ENCODE assay signal across 14 mouse cellular contexts in genomic region chr11:113339770-113340169, GRCm38 (mm10).
DNase-seq lines count a peak whose midpoint lies in the region; TF ChIP-seq lines count a peak whose summit lies in the region.
"Had no signal": no experiment of that assay in that cellular context is flagged by ENCODE, and none has a peak within 500 bp of the region (broad histone marks: within the 10 kb centered on the region; RNA-seq: fewer than 3 reads in every experiment).

No protein-coding gene starts in this region.

- no peaks in the 10 kb centered on the region for H3K4me1 ChIP-seq in cerebellum, adult 2 months (ENCODE audit: control insufficient read depth, insufficient read depth, low read length)

- intact Hi-C loops in gastrocnemius, adult 2 months (cut with DNase I) = loop anchor here (5.0 kb wide), 1 partner anchor 1418 kb away; no protein-coding TSS in a partner anchor

- peak; percentile 75 for DNase-seq in A20 (ENCODE audit: low read depth, low spot score)
- peak; percentile 34 for DNase-seq in CD4-positive helper T cell, adult 2 months (ENCODE audit: low read depth, low spot score)
- peak; percentile 18 to 35 for DNase-seq in frontal cortex, postnatal 10 days (ENCODE audit: low spot score in 2 of 2)
- peak; percentile 13 to 45 for DNase-seq in spleen, postnatal 10 days (ENCODE audit: low spot score in 2 of 2)
- DNase-seq in testis, postnatal 14 days (ENCODE audit: low spot score) = no peak
- no peak for DNase-seq in gastrocnemius, postnatal 4 days (ENCODE audit: low spot score in 2 of 2)
- DNase-seq in cerebellum, adult 2 months = no peak
- no peak for DNase-seq in gastrocnemius, adult 2 months
- DNase-seq: adrenal gland, postnatal 25 days; cerebellum, postnatal 36 days; lung, embryonic 14.5 days had no signal

- TF ChIP-seq POLR2A in cerebellum, adult 2 months (IDR thresholded peaks at IDR 0.05; ENCODE audit: borderline replicate concordance, insufficient read depth, low read length) = no peak

- H3K27ac ChIP-seq in cerebellum, adult 2 months (ENCODE audit: insufficient read depth, low read length) = no peak overlapping the region
- H3K27ac ChIP-seq in gastrocnemius, adult 2 months = no peak overlapping the region
- H3K27ac ChIP-seq: kidney, embryonic 15.5 days; midbrain, embryonic 15.5 days; neural tube, embryonic 15.5 days had no signal

- no peaks in the 10 kb centered on the region for H3K27me3 ChIP-seq in cerebellum, adult 2 months (ENCODE audit: control insufficient read depth, insufficient read depth, low read length)
- H3K27me3 ChIP-seq: kidney, embryonic 15.5 days; midbrain, embryonic 15.5 days; neural tube, embryonic 15.5 days had no signal

- TF ChIP-seq CTCF in cerebellum, adult 2 months (IDR thresholded peaks at IDR 0.05; ENCODE audit: borderline replicate concordance, insufficient read depth, low read depth, low read length) = no peak
- TF ChIP-seq CTCF in gastrocnemius, adult 2 months (IDR thresholded peaks at IDR 0.05) = no peak

- 47% methylated on average over 8 of the region's 8 CpGs for WGBS in cerebellum, adult 2 months

- H3K4me3 ChIP-seq in cerebellum, adult 2 months (replicated peaks; ENCODE audit: insufficient read depth, low read depth, low read length) = no peak overlapping the region
- no peak overlapping the region for H3K4me3 ChIP-seq in gastrocnemius, adult 2 months
- H3K4me3 ChIP-seq: kidney, embryonic 15.5 days; midbrain, embryonic 15.5 days; neural tube, embryonic 15.5 days had no signal

Comparison
In these comparisons a context has a peak if more than half of its experiments do, and no peak if none do; other contexts are left out.
1. DNase-seq: peak in A20 (single experiment), CD4-positive helper T cell, adult 2 months (single experiment), frontal cortex, postnatal 10 days (2 of 2) and spleen, postnatal 10 days (2 of 2); none in testis, postnatal 14 days (single experiment), gastrocnemius, postnatal 4 days (0 of 2), cerebellum, adult 2 months (0 of 2) and gastrocnemius, adult 2 months (single experiment).